In the genomic region with DNA sequence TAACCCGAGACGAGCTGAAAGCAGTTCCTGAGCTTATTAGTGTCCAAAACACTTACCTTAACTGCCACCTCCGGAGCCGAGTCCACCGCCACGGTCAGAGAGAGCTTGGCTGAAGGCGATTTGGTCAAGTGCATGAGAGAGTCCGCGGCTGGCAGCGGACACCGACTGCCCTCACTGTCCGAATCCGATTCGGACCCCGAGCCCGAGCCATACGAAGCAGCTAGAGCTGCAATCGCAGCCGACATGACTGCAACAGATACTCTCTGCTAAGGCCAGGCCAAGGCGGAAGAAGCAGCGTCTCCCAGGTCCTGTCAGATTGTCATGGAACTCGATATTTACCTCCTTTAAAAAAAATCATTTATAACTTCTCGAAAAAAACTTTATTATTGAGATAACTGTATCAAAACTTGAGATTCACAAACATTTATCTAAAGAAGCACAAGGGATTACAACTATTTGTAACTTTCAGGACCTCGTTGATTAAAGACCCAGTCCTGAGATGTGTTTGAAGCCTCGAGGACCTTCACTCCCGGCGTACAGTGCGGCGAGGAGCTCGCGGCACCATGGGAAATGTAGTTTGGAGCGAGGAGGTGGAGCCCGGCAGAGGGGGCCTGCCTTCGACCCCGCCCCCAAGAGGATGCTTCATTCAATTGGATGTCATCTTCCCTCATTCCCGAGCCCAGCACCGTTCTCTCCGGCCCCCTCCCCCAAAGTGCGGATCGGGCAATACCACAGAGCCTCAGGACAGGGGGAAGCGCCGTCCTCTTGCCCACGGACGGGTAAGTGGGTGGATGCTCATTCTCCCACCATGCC, we compare ENCODE assay signal across 8 mouse cellular contexts. TPM values are rescaled to one million over a fixed set of nuclear protein-coding genes. Genes with fewer than 3 reads are reported as not detected.
DNase-seq lines count a peak whose midpoint lies in the region; ATAC-seq lines count a peak whose summit lies in the region.

TSS of gene Cdc40 (minus strand) at position 481 of the 813 bp plus-strand sequence.
TSS of gene Wasf1 (plus strand) at position 645 of the 813 bp plus-strand sequence.

- under 1% methylated on average over 44 of the region's 44 CpGs for WGBS in hindbrain, embryonic 11.5 days

- peak within 1 kb of the TSS; percentile 98 for H3K4me3 ChIP-seq in hindbrain, embryonic 11.5 days (ENCODE audit: low read depth, low read length)

- no peaks in the 10 kb centered on the region for H3K4me1 ChIP-seq in hindbrain, embryonic 11.5 days (replicated peaks; ENCODE audit: control insufficient read depth, insufficient read depth, low read length)

- H3K9me3 ChIP-seq in hindbrain, embryonic 11.5 days (ENCODE audit: control insufficient read depth, low read length) = no peaks in the 10 kb centered on the region

- peak; percentile 100 for DNase-seq in Muller cell, postnatal 12 days (ENCODE audit: inconsistent ontology term)
- peak; percentile 99 for DNase-seq in cerebellum, adult 9-11 months
- peak; percentile 98 to 99 for DNase-seq in frontal cortex, adult 2 months (ENCODE audit: extremely low spot score in 1 of 2, low spot score in 1 of 2)
- DNase-seq in hindbrain, embryonic 11.5 days (ENCODE audit: low spot score) = peak; percentile 98
- DNase-seq in layer of hippocampus, postnatal 10 days (ENCODE audit: low spot score in 2 of 2) = peak; percentile 97 to 98
- peak; percentile 99 for DNase-seq in lung, postnatal 10 days
- DNase-seq in ovary, postnatal 36 days (ENCODE audit: low spot score) = peak; percentile 96
- DNase-seq in thymus, postnatal 25 days = peak; percentile 91

- peak within 1 kb of the TSS; percentile 96 for H3K9ac ChIP-seq in hindbrain, embryonic 11.5 days (ENCODE audit: low read depth, low read length)

- peak within 1 kb of the TSS; percentile 98 for H3K27ac ChIP-seq in hindbrain, embryonic 11.5 days (ENCODE audit: low read depth, low read length)

- H3K36me3 ChIP-seq in hindbrain, embryonic 11.5 days (ENCODE audit: control insufficient read depth, insufficient read depth, low read length) = no peaks in the 10 kb centered on the region

- ATAC-seq in hindbrain, embryonic 11.5 days (ENCODE audit: low FRiP score) = peak; percentile 97

- H3K4me2 ChIP-seq in hindbrain, embryonic 11.5 days (replicated peaks; ENCODE audit: low read depth, low read length) = peak within 1 kb of the TSS; percentile 49

- H3K27me3 ChIP-seq in hindbrain, embryonic 11.5 days (ENCODE audit: control insufficient read depth, insufficient read depth, low read length) = no peaks in the 10 kb centered on the region

RNA-seq across cellular contexts. Expression of gene Cdc40, which starts in this region (rescaled TPM):
- polyA plus RNA-seq in frontal cortex, adult 2 months (2012; rRNA removed) = 29.7 and 32.6 TPM in 2 replicates
- 32.4 and 37.5 TPM in 2 replicates for polyA plus RNA-seq in hindbrain, embryonic 11.5 days (2014; fragmentation: Nextera tagmentation; extraction: Ambion mirVana)
- 10 to 100 TPM; 36.0 to 38.2 TPM for total RNA-seq in layer of hippocampus, postnatal 10 days (2021)

RNA-seq across cellular contexts. Expression of gene Wasf1, which starts in this region (rescaled TPM):
- 134 and 155 TPM in 2 replicates for polyA plus RNA-seq in frontal cortex, adult 2 months (2012; rRNA removed)
- polyA plus RNA-seq in hindbrain, embryonic 11.5 days (2014; fragmentation: Nextera tagmentation; extraction: Ambion mirVana) = 43.0 and 43.8 TPM in 2 replicates
- 100 to 1,000 TPM; 303 to 359 TPM for total RNA-seq in layer of hippocampus, postnatal 10 days (2021)

Comparison
In these comparisons a context has a peak if more than half of its experiments do, and no peak if none do; other contexts are left out.
1. Peak in every context shown above with its lines: DNase-seq, ATAC-seq, H3K4me3 ChIP-seq and H3K27ac ChIP-seq.